Mouse (Mus musculus) midbrain, postnatal 0 days (tissue): ENCODE data around the gene St6galnac4. TPM values are rescaled to one million over a fixed set of nuclear protein-coding genes. Genes with fewer than 3 reads are reported as not detected.

Source experiments
- ATAC-seq: fragments of 200-750 bp; cut with Nextera tagmentation; 2 replicates; pipeline ENCODE4 v1.8.0; 2017; ENCODE audit warnings: moderate number of reproducible peaks, mild to moderate bottlenecking, moderate TSS enrichment, moderate library complexity; ENCODE audit not compliant: low FRiP score
- DNase-seq: peaks from one replicate; pipeline ENCODE4 v3.0.0-alpha.2; 2015; ENCODE audit warnings: low spot score
- H3K27ac ChIP-seq: fragments of 300-500 bp; sonication (generic); 2 replicates; pipeline ENCODE4 v1.5.1; 2014; ENCODE audit warnings: low read depth, mild to moderate bottlenecking, low read length, mixed read lengths
- H3K27me3 ChIP-seq: fragments of 300-500 bp; sonication (generic); 2 replicates; pipeline ENCODE4 v1.6.1; 2014; ENCODE audit warnings: low read length, control low read depth, mixed read lengths; ENCODE audit not compliant: insufficient read depth
- H3K36me3 ChIP-seq: fragments of 300-500 bp; sonication (generic); 2 replicates; pipeline ENCODE4 v1.6.1; 2014; ENCODE audit warnings: low read length, control low read depth, mixed read lengths; ENCODE audit not compliant: insufficient read depth
- H3K4me1 ChIP-seq: fragments of 300-500 bp; sonication (generic); 2 replicates; pipeline ENCODE4 v1.6.1; 2014; ENCODE audit warnings: mild to moderate bottlenecking, control low read depth, antibody characterized with exemption, low read length, mixed read lengths; ENCODE audit not compliant: insufficient read depth
- H3K4me2 ChIP-seq: fragments of 300-500 bp; sonication (generic); 2 replicates; pipeline ENCODE4 v1.6.1; 2014; ENCODE audit warnings: low read depth, mild to moderate bottlenecking, low read length, mixed read lengths; ENCODE audit not compliant: poor library complexity, severe bottlenecking
- H3K4me3 ChIP-seq: fragments of 300-500 bp; sonication (generic); 2 replicates; pipeline ENCODE4 v1.5.1; 2014; ENCODE audit warnings: low read depth, mild to moderate bottlenecking, low read length, moderate library complexity
- H3K9ac ChIP-seq: fragments of 300-500 bp; sonication (generic); replicated peaks from 2 replicates; pipeline ENCODE4 v1.6.1; 2014; ENCODE audit warnings: mild to moderate bottlenecking, low read length, moderate library complexity, mixed read lengths; ENCODE audit not compliant: poor library complexity, severe bottlenecking
- H3K9me3 ChIP-seq: fragments of 300-500 bp; sonication (generic); 2 replicates; pipeline ENCODE4 v1.6.1; 2016; ENCODE audit warnings: low read length, control low read depth
- CTCF ChIP-seq: IDR thresholded peaks from 2 replicates; pipeline ENCODE4 v1.5.1; 2016; ENCODE audit warnings: antibody characterized with exemption, mild to moderate bottlenecking
- WGBS: fragments of 180-500 bp; shearing (Covaris S2); extraction: QIAGEN DNeasy Blood & Tissue Kit; methylation state at CpG from one replicate; pipeline ENCODE4 v1.1.7; 2014; 5-methylcytosine and 5-hydroxymethylcytosine counted together
- polyA plus RNA-seq: library from polyadenylated mRNA; unstranded; fragments of >200 nt; fragmentation: Nextera tagmentation; extraction: Ambion mirVana; gene quantifications from 2 replicates; pipeline ENCODE4 v1.2.1, GENCODE M21; 2015
- total RNA-seq: library from RNA; depleted of rRNA; stranded (reverse); fragments of >200 nt; gene quantifications from 2 replicates; pipeline ENCODE4 v1.2.3, GENCODE M21; 2014

St6galnac4 gene
- total and polyA plus RNA-seq, 2 experiments from 2014 or later, result 38.0 to 50.9 TPM

DNA sequence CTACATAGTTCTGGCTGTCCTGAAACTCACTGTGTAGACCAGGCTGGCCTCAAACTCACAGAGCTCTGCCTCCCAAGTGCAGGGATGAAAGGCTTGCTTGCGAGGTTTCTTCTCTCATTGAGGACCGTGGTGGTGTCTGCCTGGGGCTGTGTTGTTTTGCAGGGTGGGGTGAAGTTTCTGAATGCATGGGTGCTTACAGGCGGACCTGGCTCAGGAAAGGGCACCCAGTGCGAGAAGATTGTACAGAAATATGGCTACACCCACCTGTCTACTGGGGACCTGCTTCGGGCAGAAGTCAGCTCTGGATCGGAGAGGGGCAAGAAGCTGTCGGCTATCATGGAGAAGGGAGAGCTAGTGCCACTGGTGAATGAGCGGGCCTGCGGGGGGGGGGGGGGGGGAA is 43.1 kb downstream of the St6galnac4 start:
- Histone ChIP-seq H3K4me2 (peak overlapping the region; percentile 39; the same call in 1 of the 2 replicates), H3K36me3 (peaks cover 12% of the 10 kb centered on the region), H3K9me3 (no peaks in the 10 kb centered on the region), H3K27ac (no peak overlapping the region), H3K9ac (0 out of 2 replicates have a peak overlapping the region, but pooled peaks have one; percentile 13), H3K4me1 (peaks cover 29% of the 10 kb centered on the region), H3K27me3 (no peaks in the 10 kb centered on the region), H3K4me3 (no peak overlapping the region)
- TF ChIP-seq CTCF, result no peak
- no peak for DNase-seq
- ATAC-seq, result no peak
- WGBS, result 82% methylated on average over 7 of the region's 9 CpGs

GRCm38 (mm10) chr2:32631046-32631445 is 44.2 kb downstream of the St6galnac4 start:
- H3K4me3 ChIP-seq, result no peak overlapping the region
- H3K9ac ChIP-seq, result no peak overlapping the region
- DNase-seq, result no peak
- no peak overlapping the region for H3K27ac ChIP-seq
- no peak for TF ChIP-seq CTCF
- ATAC-seq, result no peak
- H3K4me1 ChIP-seq, result peaks cover 26% of the 10 kb centered on the region
- peaks cover 12% of the 10 kb centered on the region for H3K36me3 ChIP-seq
- WGBS, result 86% methylated on average over 10 of the region's 10 CpGs
- H3K27me3 ChIP-seq, result no peaks in the 10 kb centered on the region
- H3K9me3 ChIP-seq, result no peaks in the 10 kb centered on the region
- no peak overlapping the region for H3K4me2 ChIP-seq

DNA sequence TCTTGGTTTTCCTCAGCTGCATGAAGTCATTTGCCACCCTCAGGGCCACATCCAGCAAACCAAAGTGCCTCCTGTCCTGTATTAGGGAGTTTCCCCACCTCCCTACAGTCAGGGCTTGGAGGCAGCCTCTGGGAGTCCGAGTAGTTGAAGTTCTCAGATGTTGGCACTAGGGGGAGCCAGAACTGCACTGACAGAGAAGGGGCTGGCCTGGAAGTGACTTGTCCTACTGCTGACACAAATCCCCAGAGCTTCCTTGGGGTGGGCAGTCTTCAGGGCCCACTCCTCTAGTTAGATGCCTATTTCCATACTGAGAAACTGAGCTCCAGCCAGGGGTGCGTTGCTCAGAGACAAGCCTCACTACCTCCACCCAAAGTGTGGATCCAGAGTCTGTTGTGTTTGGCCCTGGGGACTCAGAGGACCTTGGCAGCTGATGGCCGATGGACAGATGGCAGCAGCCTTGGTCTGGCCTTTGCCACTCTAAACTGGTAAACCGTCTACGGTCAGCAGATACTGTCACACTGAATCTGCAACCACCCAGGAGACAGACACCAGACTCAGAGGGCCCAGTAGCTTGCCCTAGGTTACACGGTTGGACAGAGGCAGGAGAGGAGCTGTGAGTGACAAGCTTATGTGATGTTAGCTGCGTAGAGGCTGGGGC is 45.0 kb downstream of the St6galnac4 start:
- no peaks in the 10 kb centered on the region for H3K27me3 ChIP-seq
- no peak overlapping the region for H3K4me2 ChIP-seq
- H3K36me3 ChIP-seq, result peaks cover 12% of the 10 kb centered on the region
- DNase-seq (peak; percentile 86), ATAC-seq (peak; percentile 28; the same call in 1 of the 2 replicates)
- peak; percentile 85 for TF ChIP-seq CTCF
- no peak overlapping the region for H3K9ac ChIP-seq
- peaks cover 19% of the 10 kb centered on the region for H3K4me1 ChIP-seq
- no peak overlapping the region for H3K4me3 ChIP-seq
- 49% methylated on average over 7 of the region's 7 CpGs for WGBS
- H3K9me3 ChIP-seq, result no peaks in the 10 kb centered on the region
- no peak overlapping the region for H3K27ac ChIP-seq

GRCm38 (mm10) chr2:32633660-32634059 is 46.8 kb downstream of the St6galnac4 start:
- Histone ChIP-seq H3K4me3 (no peak overlapping the region), H3K4me1 (peaks cover 7% of the 10 kb centered on the region), H3K9ac (no peak overlapping the region), H3K27ac (no peak overlapping the region), H3K36me3 (peaks cover 12% of the 10 kb centered on the region), H3K27me3 (no peaks in the 10 kb centered on the region), H3K4me2 (no peak overlapping the region), H3K9me3 (no peaks in the 10 kb centered on the region)
- no peak for ATAC-seq
- WGBS, result 67% methylated on average over 5 of the region's 5 CpGs
- TF ChIP-seq CTCF, result no peak
- no peak for DNase-seq

DNA sequence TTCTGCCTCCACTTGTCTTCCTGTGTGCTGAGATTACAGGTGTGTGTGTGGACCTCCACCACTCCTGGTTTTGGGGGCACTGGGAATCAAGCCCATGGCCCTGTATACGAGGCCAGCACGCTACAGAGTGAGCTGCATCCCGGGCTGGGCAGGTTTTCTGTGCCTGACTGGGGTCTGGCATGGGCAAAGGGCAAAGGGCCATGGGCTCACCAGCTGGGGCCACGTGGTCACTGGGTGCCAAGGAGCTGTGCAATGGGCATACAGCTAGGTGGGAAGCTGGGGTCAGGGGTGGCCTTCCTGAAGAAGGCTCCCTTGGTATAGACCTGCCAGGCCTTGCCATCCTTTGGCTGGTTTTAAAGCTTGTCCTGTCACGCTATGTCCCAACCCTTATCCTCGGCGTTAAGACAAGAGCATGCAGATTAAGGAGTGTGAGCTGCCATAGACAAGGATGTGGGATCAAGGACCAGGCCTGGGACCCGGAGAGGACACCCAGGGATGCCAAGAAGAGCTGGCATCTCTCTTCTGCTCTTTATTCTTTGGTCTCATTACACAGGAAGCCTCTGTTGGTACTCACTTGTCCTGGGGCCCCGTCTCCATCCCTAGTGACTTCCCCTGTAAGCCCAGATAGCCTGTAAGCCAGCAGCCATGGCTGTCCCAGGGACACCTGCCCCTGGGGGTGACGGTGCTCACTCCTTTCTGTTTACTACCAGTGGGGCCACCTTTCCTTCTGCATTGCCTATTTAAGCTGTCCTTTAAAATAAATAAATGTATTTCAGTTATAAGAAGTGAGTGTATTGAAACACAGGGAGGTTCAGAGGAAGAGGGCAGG is 47.6 kb downstream of the St6galnac4 start:
- Histone ChIP-seq H3K36me3 (peaks cover 12% of the 10 kb centered on the region), H3K9me3 (no peaks in the 10 kb centered on the region), H3K4me2 (no peak overlapping the region), H3K27me3 (no peaks in the 10 kb centered on the region), H3K27ac (no peak overlapping the region), H3K9ac (0 out of 2 replicates have a peak overlapping the region, but pooled peaks have one; percentile 8), H3K4me1 (no peaks in the 10 kb centered on the region), H3K4me3 (no peak overlapping the region)
- TF ChIP-seq CTCF, result no peak
- no peak for ATAC-seq
- WGBS, result 78% methylated on average over 10 of the region's 10 CpGs
- DNase-seq, result no peak

DNA sequence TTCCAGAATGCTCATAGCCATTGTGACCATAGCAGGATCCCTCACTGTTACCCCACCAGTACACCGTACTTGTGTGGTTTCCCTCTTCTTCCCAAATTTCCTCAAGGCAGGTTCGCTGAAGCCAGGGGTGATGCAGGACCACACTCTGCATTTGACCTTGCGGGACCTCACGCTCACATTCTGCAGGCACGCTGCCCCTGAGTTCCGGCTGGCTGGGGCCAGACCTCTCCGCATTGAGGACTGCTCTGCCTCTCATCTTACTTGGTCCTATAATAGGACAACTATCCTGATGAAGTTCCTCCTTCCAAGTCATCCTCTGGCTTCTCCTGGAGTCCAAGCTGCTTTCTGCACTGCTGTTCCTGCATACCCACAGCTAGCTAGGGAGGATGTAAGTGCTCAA is 49.7 kb downstream of the St6galnac4 start:
- H3K27ac ChIP-seq, result no peak overlapping the region
- no peak overlapping the region for H3K9ac ChIP-seq
- no peaks in the 10 kb centered on the region for H3K9me3 ChIP-seq
- H3K36me3 ChIP-seq, result peaks cover 10% of the 10 kb centered on the region
- no peak for TF ChIP-seq CTCF
- ATAC-seq, result no peak
- no peaks in the 10 kb centered on the region for H3K4me1 ChIP-seq
- H3K4me2 ChIP-seq, result no peak overlapping the region
- DNase-seq, result no peak
- H3K27me3 ChIP-seq, result no peaks in the 10 kb centered on the region
- WGBS, result 86% methylated on average over 7 of the region's 7 CpGs
- no peak overlapping the region for H3K4me3 ChIP-seq
